Mouse (Mus musculus) left cerebral cortex, postnatal 36 days (tissue): Measurements from ENCODE around the gene Tdgf1. TPM values are rescaled to one million over a fixed set of nuclear protein-coding genes. Genes with fewer than 3 reads are reported as not detected.

Source experiments
- DNase-seq, 2 experiments: peaks; one replicate each; pipeline ENCODE4 v3.0.0; 2021 to 2022; ENCODE audit warnings: low spot score in 2 of 2, mixed read lengths in 1 of 2
- intact Hi-C: fragments of 180-260 bp; cut with DNase I; formaldehyde crosslinking; loops from one replicate; pipeline ENCODE4 v1.15.1; 2025
- total RNA-seq, 2 experiments: library from RNA; stranded (reverse); gene quantifications; 2 replicates each; pipeline ENCODE4 v1.2.3; 2021

The Tdgf1 gene
- total RNA-seq, 2 experiments from 2014 or later, result 0.15 to 0.48 TPM

DNA sequence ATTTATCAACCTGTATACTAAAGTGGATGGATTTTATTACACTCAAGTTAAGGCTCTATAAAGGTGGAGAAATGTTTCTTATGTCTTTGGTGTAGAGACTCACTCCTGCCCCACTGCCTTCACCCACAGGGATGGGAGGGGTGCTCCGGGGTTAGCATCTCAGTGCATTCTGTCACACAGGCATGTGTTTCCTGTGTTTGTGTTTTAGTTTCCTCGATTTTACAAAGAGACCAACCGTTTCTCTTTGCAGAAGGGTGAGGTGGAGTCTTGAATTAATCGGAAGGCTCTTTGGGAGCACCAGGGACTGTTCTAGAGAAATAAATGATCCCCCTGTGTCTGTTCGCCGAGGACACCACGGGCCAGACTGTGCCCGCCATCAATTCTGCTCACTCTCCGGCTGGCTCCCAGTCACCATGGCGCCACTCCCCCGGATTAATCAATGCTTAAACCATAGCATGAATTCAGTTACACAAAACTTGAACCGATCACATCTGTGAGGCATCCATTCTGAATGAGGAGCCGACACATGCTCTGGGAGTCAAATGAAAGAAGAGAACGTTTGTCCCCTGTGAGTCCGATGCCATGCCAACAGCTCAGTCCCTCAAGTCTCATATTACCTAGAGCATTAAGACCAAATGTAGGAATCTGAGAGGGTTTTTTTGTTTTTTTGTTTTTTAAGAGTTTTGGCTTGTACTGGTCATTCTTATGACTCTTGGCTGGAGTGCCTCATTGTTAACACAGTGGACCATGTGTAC lies 25.1 kb downstream of the Tdgf1 start:
- intact Hi-C loops, result loop anchor here (5.0 kb wide), 1 partner anchor 151 kb away; no protein-coding TSS in a partner anchor
- no peak for DNase-seq

DNA sequence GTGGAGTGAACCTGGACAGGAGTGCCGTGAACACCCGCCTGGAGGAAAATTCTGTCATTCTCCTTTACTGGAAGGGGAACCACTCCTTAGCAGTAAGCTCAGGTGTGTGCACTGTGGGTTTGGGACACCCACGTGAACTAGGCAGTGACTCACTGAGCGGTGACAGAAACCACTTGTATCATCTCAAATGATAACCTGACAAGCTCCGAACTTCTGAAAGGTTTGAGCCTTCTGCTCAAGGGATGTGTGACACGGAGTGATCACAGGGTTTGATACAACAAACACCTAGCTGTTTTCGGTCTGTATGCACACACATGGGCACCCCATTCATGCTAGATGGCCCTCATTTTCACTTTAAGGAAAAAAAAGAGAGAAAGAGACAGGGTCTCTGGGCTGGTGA lies 29.2 kb downstream of the Tdgf1 start, which contains the start of gene Fam240a:
Gene Fam240a (minus strand): TSS at position 76 of the 400 bp plus-strand sequence.
- no peak for DNase-seq
- intact Hi-C loops, result no loop called here

- DNase-seq, result no peak
- intact Hi-C loops, result no loop called here
Observed at GRCm38 (mm10) chr9:110915466-110915865, 30.5 kb downstream of the Tdgf1 start.

DNA sequence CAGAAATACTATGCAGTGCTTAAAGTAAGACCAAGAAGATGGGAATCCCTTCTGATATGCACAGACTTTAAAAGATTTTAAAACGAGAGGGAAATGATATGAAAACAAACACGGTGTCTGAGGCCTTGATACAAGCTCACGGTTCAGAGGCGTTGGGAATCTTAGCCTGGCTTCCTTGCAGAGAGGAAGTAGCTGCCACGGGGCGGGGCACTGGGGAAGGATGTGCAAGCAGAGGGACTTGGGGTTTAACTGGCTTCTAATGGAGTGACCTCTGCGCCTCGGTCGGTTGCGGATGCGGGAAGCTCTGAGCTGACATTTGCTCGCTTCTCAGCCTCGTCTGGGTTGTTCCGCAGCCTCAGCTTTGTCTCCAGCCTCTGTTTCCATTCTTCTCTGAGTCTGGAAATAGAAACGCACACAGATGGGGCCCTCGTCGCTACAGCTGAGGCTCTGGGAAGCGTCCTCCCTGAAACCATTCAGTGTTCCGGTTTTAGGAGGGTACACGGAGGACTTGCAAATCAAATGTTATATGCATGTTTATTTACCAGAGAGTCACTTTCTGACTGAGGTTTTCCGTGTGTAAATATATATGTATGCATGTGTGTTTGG lies 31.2 kb downstream of the Tdgf1 start:
- DNase-seq, result no peak
- intact Hi-C loops, result no loop called here

DNA sequence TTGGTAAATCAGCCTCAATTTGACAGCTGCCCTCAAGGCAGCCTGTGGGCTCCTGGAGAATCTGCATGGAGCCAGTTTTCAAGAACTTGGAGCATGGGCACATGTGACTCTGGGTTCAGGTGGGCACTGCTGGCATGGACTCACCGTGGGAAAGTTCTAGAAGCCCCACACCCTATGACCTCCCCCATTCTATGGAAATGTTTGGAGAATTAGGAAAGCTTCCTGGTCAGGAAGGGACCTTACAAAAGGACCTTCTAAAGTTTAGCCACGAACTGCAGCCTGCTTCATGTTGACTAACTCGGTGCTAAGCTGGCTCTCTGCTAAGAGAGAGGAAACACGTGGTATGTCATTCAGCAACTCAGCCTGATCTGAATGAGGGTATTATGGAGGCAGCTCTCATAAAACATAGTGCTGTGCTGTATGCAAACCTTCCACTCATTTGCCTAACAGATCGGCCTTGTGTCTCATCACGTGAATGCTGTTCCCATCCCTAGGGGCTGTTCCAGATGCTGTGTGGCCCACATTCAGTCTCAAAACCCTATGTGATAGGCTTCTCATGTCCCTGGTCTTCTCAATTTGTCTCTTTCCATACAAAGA lies 36.5 kb downstream of the Tdgf1 start:
- intact Hi-C loops, result no loop called here
- DNase-seq, result no peak

DNA sequence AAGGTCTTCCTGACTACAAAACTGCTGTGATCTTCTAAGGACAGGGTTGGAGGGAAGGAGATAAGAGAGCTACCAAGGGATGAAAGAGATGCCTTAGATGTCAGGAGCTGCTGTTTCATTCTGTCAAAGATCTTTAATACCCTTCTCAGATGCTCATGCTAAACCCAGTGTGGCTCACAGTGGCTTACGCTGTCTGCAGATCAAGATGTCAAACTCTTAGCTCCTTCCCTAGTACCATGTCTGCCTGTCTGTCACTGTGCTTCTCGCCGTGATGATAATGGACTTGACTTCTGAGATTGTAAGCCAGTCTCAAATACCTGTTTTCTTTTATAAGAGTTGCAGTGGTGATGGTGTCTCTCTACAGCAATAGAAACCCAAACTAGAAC lies 37.3 kb downstream of the Tdgf1 start:
- DNase-seq, result no peak
- intact Hi-C loops, result no loop called here

DNA sequence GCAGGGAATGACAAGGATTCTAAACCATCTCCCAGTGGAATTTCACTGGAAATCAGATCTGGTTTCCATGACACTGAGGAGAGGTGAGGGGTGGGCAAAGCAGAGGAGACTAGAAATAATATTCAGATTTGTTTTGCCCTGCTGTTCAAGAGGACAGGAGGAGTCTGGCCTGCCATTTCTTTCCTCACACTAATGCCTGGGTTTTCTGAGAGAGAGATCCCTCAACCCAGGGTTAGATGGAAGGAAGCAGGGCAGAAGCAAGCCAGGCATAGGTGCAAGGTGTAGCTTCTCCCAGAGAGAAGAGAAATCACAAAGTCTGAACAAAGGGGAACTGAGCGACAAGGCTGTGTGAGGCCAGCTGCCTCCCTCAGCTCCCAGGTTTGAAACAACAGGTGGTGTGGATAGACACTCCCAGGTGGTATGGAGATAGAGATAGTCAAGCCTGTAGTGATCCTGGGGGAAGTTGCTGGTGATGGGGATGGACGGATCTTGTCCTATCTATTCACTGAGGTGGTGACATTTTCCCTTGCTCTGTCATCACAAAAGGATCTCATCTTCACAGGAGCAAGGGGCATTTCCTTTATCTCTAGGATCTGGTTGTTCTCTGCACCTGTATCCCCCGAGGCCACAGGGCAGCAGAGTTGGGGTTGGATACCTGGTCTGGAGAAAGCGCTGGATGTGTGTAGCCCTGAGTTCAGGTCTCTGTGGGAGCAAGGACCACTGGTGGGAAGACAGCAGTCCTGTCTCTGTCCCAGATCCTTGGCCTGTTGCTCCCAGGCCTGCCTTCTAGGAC lies 37.9 kb downstream of the Tdgf1 start:
- no peak for DNase-seq
- intact Hi-C loops, result no loop called here

DNA sequence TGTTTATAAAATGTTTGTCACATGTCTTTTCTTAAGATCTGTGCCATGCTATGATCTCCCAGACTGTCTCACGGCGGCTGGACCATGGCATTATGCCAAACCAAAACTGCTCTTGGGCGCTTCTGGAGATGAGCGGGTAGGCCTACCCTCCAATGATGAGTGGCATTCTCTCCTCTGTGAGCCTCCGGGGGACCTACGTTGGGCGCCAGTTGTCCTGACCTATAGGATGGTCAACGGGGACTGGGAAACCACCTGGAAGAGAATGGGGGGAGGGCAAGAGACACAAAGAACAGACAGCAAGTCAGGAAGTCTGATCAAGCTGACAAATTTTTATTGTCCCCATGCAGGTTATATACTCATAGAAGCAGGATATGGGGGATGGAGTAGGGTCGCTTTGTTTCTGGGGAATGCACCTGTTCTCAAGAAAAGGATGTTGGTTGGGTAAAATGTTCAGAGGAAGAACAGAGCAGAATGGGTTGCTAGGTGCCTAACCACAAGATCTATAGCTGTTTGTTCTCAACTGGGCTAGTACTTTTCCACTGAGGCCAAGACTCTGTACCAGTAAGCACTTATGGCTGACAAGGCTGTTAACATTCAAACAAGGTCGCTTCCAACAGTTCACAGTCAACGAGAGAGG lies 38.6 kb downstream of the Tdgf1 start:
- intact Hi-C loops, result no loop called here
- DNase-seq, result no peak

DNA sequence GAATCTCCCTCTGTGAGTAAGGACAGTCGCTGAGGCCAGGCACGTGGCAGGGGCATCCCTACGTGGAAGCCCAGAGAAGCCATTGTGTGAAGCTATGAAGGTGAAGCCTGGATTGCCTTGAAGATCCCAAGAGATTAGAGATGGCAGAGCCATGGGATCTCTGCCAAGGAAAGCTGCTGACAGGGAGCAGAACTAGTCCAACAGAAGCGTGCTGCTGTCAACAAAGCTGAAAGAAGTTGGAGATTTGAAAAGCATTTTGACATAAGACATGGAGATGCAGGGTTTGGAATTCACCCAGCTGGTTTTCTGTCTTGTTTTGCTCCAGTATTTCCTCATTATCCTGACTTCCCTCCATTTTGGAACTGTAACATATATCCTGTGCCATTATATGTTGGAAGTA lies 43.7 kb downstream of the Tdgf1 start:
- intact Hi-C loops, result no loop called here
- no peak for DNase-seq

- intact Hi-C loops, result no loop called here
- no peak for DNase-seq
Observed at GRCm38 (mm10) chr9:110901204-110901603, 44.8 kb downstream of the Tdgf1 start.

DNA sequence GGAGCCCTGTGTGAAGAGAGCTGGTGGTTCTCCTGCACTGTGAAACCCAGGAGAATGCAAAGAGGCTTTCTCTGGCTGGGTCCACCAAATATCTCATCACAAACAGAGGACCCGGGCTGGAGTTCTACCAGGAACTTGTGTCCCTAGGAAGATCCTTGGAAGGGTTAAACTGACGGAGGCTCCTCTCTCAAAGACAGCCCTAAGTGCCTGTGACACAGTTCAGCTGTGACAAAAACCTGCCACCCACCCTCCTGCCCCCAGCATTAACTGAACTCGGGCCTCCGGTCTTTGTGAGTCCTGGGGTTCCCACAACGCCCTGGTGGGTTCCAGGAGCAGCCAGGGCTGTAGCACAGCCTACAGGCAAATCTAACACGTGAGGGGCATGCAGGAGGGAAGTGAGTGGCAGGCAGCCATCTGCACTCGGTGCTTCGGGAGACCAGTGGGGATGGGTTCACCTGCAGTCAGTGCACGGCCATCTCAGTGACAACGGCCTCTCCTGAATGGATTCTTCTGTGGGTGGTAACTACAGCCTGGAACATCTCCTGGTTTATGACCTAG lies 46.4 kb downstream of the Tdgf1 start:
- DNase-seq, result no peak

GRCm38 (mm10) chr9:110896595-110896994 lies 49.4 kb downstream of the Tdgf1 start:
- intact Hi-C loops, result no loop called here

More for the DNA sequence above, 46.4 kb downstream of the Tdgf1 start:
- intact Hi-C loops, result no loop called here

GRCm38 (mm10) chr9:110895994-110896393 lies 50.0 kb downstream of the Tdgf1 start:
- no peak for DNase-seq
- intact Hi-C loops, result no loop called here

More at GRCm38 (mm10) chr9:110896595-110896994, 49.4 kb downstream of the Tdgf1 start:
- DNase-seq, result no peak

- no peak for DNase-seq
- intact Hi-C loops, result no loop called here
Observed at GRCm38 (mm10) chr9:110895507-110895906, 50.5 kb downstream of the Tdgf1 start.

- intact Hi-C loops, result no loop called here
- no peak for DNase-seq
Observed at GRCm38 (mm10) chr9:110893429-110893828, 52.5 kb downstream of the Tdgf1 start.

DNA sequence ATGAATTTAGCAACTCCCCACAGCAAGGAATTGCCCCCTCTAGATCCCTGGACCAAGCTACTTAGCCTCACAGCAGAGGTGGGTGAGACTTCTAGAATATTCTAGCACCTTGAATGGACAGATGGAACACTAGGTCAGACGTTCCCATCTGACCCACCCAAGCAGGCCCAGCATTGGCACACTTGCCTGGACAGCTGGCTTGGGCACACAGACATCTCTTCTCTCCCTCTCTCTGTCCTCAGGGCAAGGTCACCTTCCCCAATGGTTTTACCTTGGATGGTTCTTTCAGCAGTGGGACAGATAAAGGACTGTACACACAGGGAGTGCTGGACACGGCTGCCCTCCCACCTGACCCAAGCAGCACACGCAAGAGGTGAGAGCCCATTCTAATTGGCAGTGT lies 53.4 kb downstream of the Tdgf1 start:
- intact Hi-C loops, result no loop called here
- DNase-seq, result no peak

- DNase-seq, result no peak
- intact Hi-C loops, result no loop called here
Observed at GRCm38 (mm10) chr9:110891077-110891828, 54.7 kb downstream of the Tdgf1 start.

DNA sequence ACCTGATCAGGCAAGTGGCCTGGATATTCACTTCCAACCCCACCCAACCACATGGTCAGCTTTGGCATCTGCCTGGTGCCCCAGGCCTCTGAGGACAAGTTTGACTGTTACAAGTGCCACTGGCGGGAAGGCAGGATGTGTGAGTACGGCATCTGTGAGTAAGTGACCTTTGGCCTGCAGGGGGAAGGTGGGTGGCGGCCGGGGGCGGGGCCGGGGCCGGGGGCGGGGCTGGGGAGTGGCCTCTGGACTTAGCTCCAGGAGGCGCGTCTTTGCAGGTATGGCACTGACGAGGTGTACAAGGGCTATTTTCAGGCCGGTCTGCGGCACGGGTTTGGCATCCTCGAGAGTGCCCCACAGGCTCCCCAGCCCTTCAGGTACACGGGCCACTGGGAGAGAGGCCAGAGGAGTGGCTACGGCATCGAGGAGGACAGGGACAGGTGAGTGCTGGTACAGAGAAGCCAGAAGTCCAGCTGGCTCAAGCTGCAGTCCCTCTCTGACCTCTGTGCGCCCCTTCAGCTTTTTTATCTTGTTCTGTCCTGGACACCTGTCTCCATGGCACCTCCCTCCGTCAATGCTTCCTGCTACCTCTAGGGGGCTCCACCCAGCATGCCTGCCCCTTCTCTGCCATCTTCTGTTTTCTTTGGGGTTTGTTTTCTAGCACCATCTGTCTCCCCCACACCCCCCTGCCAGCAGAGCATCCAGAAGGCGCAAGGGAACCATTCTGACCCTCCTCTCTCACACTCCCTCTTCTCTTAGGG lies 55.8 kb downstream of the Tdgf1 start:
- intact Hi-C loops, result no loop called here
- no peak for DNase-seq
